Mouse (Mus musculus): ENCODE measurements around the gene Masp1. TPM values are rescaled to one million over a fixed set of nuclear protein-coding genes. Genes with fewer than 3 reads are reported as not detected.

Gene Masp1
- polyA plus RNA-seq, 1 experiment from 2014 or later: 6.0 TPM

- H3K36me3 ChIP-seq: no peaks in the 10 kb centered on the region
- H3K9ac ChIP-seq: no peak overlapping the region
- H3K9me3 ChIP-seq: no peaks in the 10 kb centered on the region
- no peak overlapping the region for H3K27ac ChIP-seq
- peaks cover 8% of the 10 kb centered on the region for H3K4me1 ChIP-seq
- ATAC-seq (ENCODE audit: insufficient number of reproducible peaks, insufficient read depth, low FRiP score, low TSS enrichment, low read depth): no peak
- no peak overlapping the region for H3K4me2 ChIP-seq
- no peaks in the 10 kb centered on the region for H3K27me3 ChIP-seq
- WGBS: 73% methylated on average over 4 of the region's 4 CpGs
- H3K4me3 ChIP-seq: no peak overlapping the region
These were observed 9.3 kb downstream of the Masp1 start for GRCm38 (mm10) chr16:23511166-23511935.

- peaks cover 10% of the 10 kb centered on the region for H3K4me1 ChIP-seq
- 43% methylated on average over 11 of the region's 11 CpGs for WGBS
- no peaks in the 10 kb centered on the region for H3K9me3 ChIP-seq
- no peak for ATAC-seq (ENCODE audit: insufficient number of reproducible peaks, insufficient read depth, low FRiP score, low TSS enrichment, low read depth)
- no peak overlapping the region for H3K4me2 ChIP-seq
- H3K4me3 ChIP-seq: no peak overlapping the region
- no peak overlapping the region for H3K27ac ChIP-seq
- no peaks in the 10 kb centered on the region for H3K36me3 ChIP-seq
- 0 out of 2 replicates have a peak, but pooled peaks cover 5% of the 10 kb centered on the region for H3K27me3 ChIP-seq
- H3K9ac ChIP-seq: no peak overlapping the region
These were observed 14.5 kb downstream of the Masp1 start for GRCm38 (mm10) chr16:23505904-23506687.

- H3K4me1 ChIP-seq: peaks cover 10% of the 10 kb centered on the region
- H3K4me2 ChIP-seq: no peak overlapping the region
- no peaks in the 10 kb centered on the region for H3K36me3 ChIP-seq
- H3K27me3 ChIP-seq: 0 out of 2 replicates have a peak, but pooled peaks cover 5% of the 10 kb centered on the region
- H3K9me3 ChIP-seq: no peaks in the 10 kb centered on the region
- no peak overlapping the region for H3K27ac ChIP-seq
- 37% methylated on average over 3 of the region's 3 CpGs for WGBS
- no peak overlapping the region for H3K4me3 ChIP-seq
- H3K9ac ChIP-seq: no peak overlapping the region
- ATAC-seq (ENCODE audit: insufficient number of reproducible peaks, insufficient read depth, low FRiP score, low TSS enrichment, low read depth): no peak
These were observed 16.3 kb downstream of the Masp1 start for GRCm38 (mm10) chr16:23504320-23504744.

GRCm38 (mm10) chr16:23503351-23503750 is 17.3 kb downstream of the Masp1 start:
- Histone ChIP-seq H3K27me3 (0 out of 2 replicates have a peak, but pooled peaks cover 5% of the 10 kb centered on the region), H3K4me3 (no peak overlapping the region), H3K9ac (no peak overlapping the region), H3K27ac (no peak overlapping the region), H3K4me2 (no peak overlapping the region), H3K4me1 (peaks cover 10% of the 10 kb centered on the region), H3K9me3 (no peaks in the 10 kb centered on the region), H3K36me3 (no peaks in the 10 kb centered on the region)
- WGBS: 63% methylated on average over 4 of the region's 4 CpGs
- no peak for ATAC-seq (ENCODE audit: insufficient number of reproducible peaks, insufficient read depth, low FRiP score, low TSS enrichment, low read depth)

- 68% methylated on average over 3 of the region's 3 CpGs for WGBS
- Histone ChIP-seq H3K9ac (no peak overlapping the region), H3K36me3 (no peaks in the 10 kb centered on the region), H3K4me2 (no peak overlapping the region), H3K9me3 (no peaks in the 10 kb centered on the region), H3K4me1 (peaks cover 9% of the 10 kb centered on the region), H3K27me3 (0 out of 2 replicates have a peak, but pooled peaks cover 5% of the 10 kb centered on the region), H3K27ac (no peak overlapping the region), H3K4me3 (no peak overlapping the region)
- ATAC-seq (ENCODE audit: insufficient number of reproducible peaks, insufficient read depth, low FRiP score, low TSS enrichment, low read depth): no peak
These were observed 18.1 kb downstream of the Masp1 start for GRCm38 (mm10) chr16:23502478-23502877.

GRCm38 (mm10) chr16:23501288-23501687 is 19.3 kb downstream of the Masp1 start:
- H3K9ac ChIP-seq: no peak overlapping the region
- WGBS: 86% methylated on average over 2 of the region's 2 CpGs
- no peaks in the 10 kb centered on the region for H3K9me3 ChIP-seq
- H3K36me3 ChIP-seq: no peaks in the 10 kb centered on the region
- H3K4me3 ChIP-seq: no peak overlapping the region
- ATAC-seq (ENCODE audit: insufficient number of reproducible peaks, insufficient read depth, low FRiP score, low TSS enrichment, low read depth): no peak
- no peak overlapping the region for H3K4me2 ChIP-seq
- peaks cover 11% of the 10 kb centered on the region for H3K4me1 ChIP-seq
- H3K27me3 ChIP-seq: 0 out of 2 replicates have a peak, but pooled peaks cover 5% of the 10 kb centered on the region
- no peak overlapping the region for H3K27ac ChIP-seq

- no peak for ATAC-seq (ENCODE audit: insufficient number of reproducible peaks, insufficient read depth, low FRiP score, low TSS enrichment, low read depth)
- no peak overlapping the region for H3K4me3 ChIP-seq
- no peak overlapping the region for H3K4me2 ChIP-seq
- H3K4me1 ChIP-seq: peaks cover 11% of the 10 kb centered on the region
- H3K27me3 ChIP-seq: 0 out of 2 replicates have a peak, but pooled peaks cover 5% of the 10 kb centered on the region
- H3K36me3 ChIP-seq: no peaks in the 10 kb centered on the region
- H3K9ac ChIP-seq: no peak overlapping the region
- H3K9me3 ChIP-seq: no peaks in the 10 kb centered on the region
- WGBS: 84% methylated on average over 5 of the region's 5 CpGs
- no peak overlapping the region for H3K27ac ChIP-seq
These were observed 20.1 kb downstream of the Masp1 start for GRCm38 (mm10) chr16:23500558-23500957.

- Histone ChIP-seq H3K36me3 (no peaks in the 10 kb centered on the region), H3K4me3 (no peak overlapping the region), H3K4me2 (no peak overlapping the region), H3K9ac (no peak overlapping the region), H3K4me1 (0 out of 2 replicates have a peak, but pooled peaks cover 5% of the 10 kb centered on the region), H3K27ac (no peak overlapping the region), H3K27me3 (no peaks in the 10 kb centered on the region), H3K9me3 (no peaks in the 10 kb centered on the region)
- 72% methylated on average over 7 of the region's 7 CpGs for WGBS
- ATAC-seq (ENCODE audit: insufficient number of reproducible peaks, insufficient read depth, low FRiP score, low TSS enrichment, low read depth): no peak
These were observed 21.9 kb downstream of the Masp1 start for GRCm38 (mm10) chr16:23498691-23499131.

- H3K36me3 ChIP-seq: no peaks in the 10 kb centered on the region
- H3K27ac ChIP-seq: no peak overlapping the region
- no peaks in the 10 kb centered on the region for H3K9me3 ChIP-seq
- no peaks in the 10 kb centered on the region for H3K27me3 ChIP-seq
- 58% methylated on average over 1 of the region's 1 CpGs for WGBS
- no peak overlapping the region for H3K9ac ChIP-seq
- H3K4me1 ChIP-seq: 0 out of 2 replicates have a peak, but pooled peaks cover 5% of the 10 kb centered on the region
- H3K4me2 ChIP-seq: no peak overlapping the region
- ATAC-seq (ENCODE audit: insufficient number of reproducible peaks, insufficient read depth, low FRiP score, low TSS enrichment, low read depth): no peak
- H3K4me3 ChIP-seq: no peak overlapping the region
These were observed 22.7 kb downstream of the Masp1 start for GRCm38 (mm10) chr16:23497881-23498280.

GRCm38 (mm10) chr16:23497440-23497839 is 23.2 kb downstream of the Masp1 start:
- H3K27ac ChIP-seq: no peak overlapping the region
- no peak overlapping the region for H3K4me3 ChIP-seq
- 0 out of 2 replicates have a peak, but pooled peaks cover 5% of the 10 kb centered on the region for H3K4me1 ChIP-seq
- ATAC-seq (ENCODE audit: insufficient number of reproducible peaks, insufficient read depth, low FRiP score, low TSS enrichment, low read depth): no peak
- WGBS: 13% methylated on average over 3 of the region's 3 CpGs
- no peaks in the 10 kb centered on the region for H3K9me3 ChIP-seq
- no peaks in the 10 kb centered on the region for H3K36me3 ChIP-seq
- no peak overlapping the region for H3K9ac ChIP-seq
- no peaks in the 10 kb centered on the region for H3K27me3 ChIP-seq
- H3K4me2 ChIP-seq: no peak overlapping the region

GRCm38 (mm10) chr16:23496245-23496924 is 24.2 kb downstream of the Masp1 start:
- H3K4me3 ChIP-seq: no peak overlapping the region
- no peak overlapping the region for H3K9ac ChIP-seq
- no peak overlapping the region for H3K27ac ChIP-seq
- ATAC-seq (ENCODE audit: insufficient number of reproducible peaks, insufficient read depth, low FRiP score, low TSS enrichment, low read depth): no peak
- H3K36me3 ChIP-seq: no peaks in the 10 kb centered on the region
- H3K4me1 ChIP-seq: 0 out of 2 replicates have a peak, but pooled peaks cover 5% of the 10 kb centered on the region
- H3K9me3 ChIP-seq: no peaks in the 10 kb centered on the region
- H3K4me2 ChIP-seq: no peak overlapping the region
- WGBS: 51% methylated on average over 8 of the region's 8 CpGs
- H3K27me3 ChIP-seq: no peaks in the 10 kb centered on the region
